Mouse (Mus musculus) forebrain, embryonic 13.5 days (tissue): ENCODE results near the gene Trim38. TPM values are rescaled to one million over a fixed set of nuclear protein-coding genes. Genes with fewer than 3 reads are reported as not detected.
"Not testable (repeated sequence)": the region's sequence is repeated elsewhere in the genome, so short reads cannot be mapped to it uniquely, and the experiment has no call there.

Source experiments
- ATAC-seq: fragments of 200-750 bp; cut with Nextera tagmentation; 2 replicates; pipeline ENCODE4 v1.8.0; 2017
- H3K27ac ChIP-seq: fragments of 300-500 bp; sonication (generic); 2 replicates; pipeline ENCODE4 v1.5.1; 2015; ENCODE audit warnings: inconsistent platforms, mild to moderate bottlenecking, moderate library complexity
- H3K27me3 ChIP-seq: fragments of 300-500 bp; sonication (generic); 2 replicates; pipeline ENCODE4 v1.6.1; 2015; ENCODE audit warnings: mild to moderate bottlenecking, inconsistent platforms
- H3K36me3 ChIP-seq: fragments of 300-500 bp; sonication (generic); 2 replicates; pipeline ENCODE4 v1.6.1; 2015; ENCODE audit warnings: mild to moderate bottlenecking, inconsistent platforms; ENCODE audit not compliant: poor library complexity, severe bottlenecking
- H3K4me1 ChIP-seq: fragments of 300-500 bp; sonication (generic); 2 replicates; pipeline ENCODE4 v1.6.1; 2015; ENCODE audit warnings: inconsistent platforms
- H3K4me2 ChIP-seq: fragments of 300-500 bp; sonication (generic); 2 replicates; pipeline ENCODE4 v1.6.1; 2015; ENCODE audit warnings: inconsistent platforms, mild to moderate bottlenecking, moderate library complexity
- H3K4me3 ChIP-seq: fragments of 300-500 bp; sonication (generic); 2 replicates; pipeline ENCODE4 v1.5.1; 2015; ENCODE audit warnings: mild to moderate bottlenecking, inconsistent platforms
- H3K9ac ChIP-seq: fragments of 300-500 bp; sonication (generic); 2 replicates; pipeline ENCODE4 v1.6.1; 2015; ENCODE audit warnings: mild to moderate bottlenecking, inconsistent platforms
- H3K9me3 ChIP-seq: fragments of 300-500 bp; sonication (generic); replicated peaks from 2 replicates; pipeline ENCODE4 v1.6.1; 2016; ENCODE audit warnings: inconsistent platforms
- WGBS: fragments of 180-500 bp; shearing (Covaris S2); methylation state at CpG from one replicate; pipeline ENCODE4 v1.1.7; 2015; 5-methylcytosine and 5-hydroxymethylcytosine counted together
- polyA plus RNA-seq: library from polyadenylated mRNA; unstranded; fragments of >200 nt; fragmentation: Nextera tagmentation; extraction: Ambion mirVana; gene quantifications from 2 replicates; pipeline ENCODE4 v1.2.1, GENCODE M21; 2015

Gene Trim38
- polyA plus RNA-seq, 1 experiment from 2014 or later = 0.08 TPM

- H3K9me3 ChIP-seq = no peaks in the 10 kb centered on the region
- H3K27me3 ChIP-seq = no peaks in the 10 kb centered on the region
- WGBS = 7% methylated on average over 4 of the region's 4 CpGs
- peak overlapping the region; percentile 67 for H3K4me2 ChIP-seq
- H3K4me1 ChIP-seq = peaks cover 28% of the 10 kb centered on the region
- 0 out of 2 replicates have a peak overlapping the region, but pooled peaks have one; percentile 38 for H3K4me3 ChIP-seq
- H3K9ac ChIP-seq = peak overlapping the region; percentile 76; the same call in 1 of the 2 replicates
- H3K36me3 ChIP-seq = no peaks in the 10 kb centered on the region
- peak overlapping the region; percentile 96 for H3K27ac ChIP-seq
- no peak for ATAC-seq
These were observed 21.8 kb upstream of the Trim38 start for GRCm38 (mm10) chr13:23747892-23748288.

- Histone ChIP-seq H3K4me2 (no peak overlapping the region), H3K27ac (peak overlapping the region; percentile 80), H3K9me3 (no peaks in the 10 kb centered on the region), H3K4me1 (peaks cover 24% of the 10 kb centered on the region), H3K4me3 (no peak overlapping the region), H3K9ac (no peak overlapping the region), H3K36me3 (no peaks in the 10 kb centered on the region), H3K27me3 (no peaks in the 10 kb centered on the region)
- ATAC-seq = no peak
- WGBS = 90% methylated on average over 5 of the region's 5 CpGs
These were observed 20.1 kb upstream of the Trim38 start for GRCm38 (mm10) chr13:23749563-23750121.

GRCm38 (mm10) chr13:23750839-23751477 lies 18.8 kb upstream of the Trim38 start, which contains the start of gene Hist1h2ab:
TSS of gene Hist1h2ab (plus strand) at chr13:23751126.
- H3K9me3 ChIP-seq, H3K27me3 ChIP-seq, H3K36me3 ChIP-seq: not testable (repeated sequence)
- Histone ChIP-seq H3K4me1 (peaks cover 24% of the 10 kb centered on the region), H3K9ac (peak within 1 kb of the TSS; percentile 73), H3K4me3 (peak within 1 kb of the TSS; percentile 45), H3K4me2 (peak within 1 kb of the TSS; percentile 66), H3K27ac (peak within 1 kb of the TSS; percentile 98)
- WGBS = under 1% methylated on average over 29 of the region's 47 CpGs
- peak; percentile 54 for ATAC-seq

GRCm38 (mm10) chr13:23751478-23751956 lies 18.2 kb upstream of the Trim38 start:
- 1% methylated on average over 11 of the region's 11 CpGs for WGBS
- H3K4me2 ChIP-seq = peak overlapping the region; percentile 66
- H3K27me3 ChIP-seq = no peaks in the 10 kb centered on the region
- ATAC-seq = no peak
- H3K4me1 ChIP-seq = peaks cover 26% of the 10 kb centered on the region
- H3K4me3 ChIP-seq = peak overlapping the region; percentile 45
- no peaks in the 10 kb centered on the region for H3K9me3 ChIP-seq
- H3K9ac ChIP-seq = peak overlapping the region; percentile 73
- H3K27ac ChIP-seq = peak overlapping the region; percentile 98
- no peaks in the 10 kb centered on the region for H3K36me3 ChIP-seq

GRCm38 (mm10) chr13:23752067-23752741 lies 17.5 kb upstream of the Trim38 start, which contains the start of gene Hist1h3b:
TSS of gene Hist1h3b (plus strand) at chr13:23752267.
- H3K36me3 ChIP-seq, H3K9me3 ChIP-seq, H3K27me3 ChIP-seq: not testable (repeated sequence)
- peak within 1 kb of the TSS; percentile 73 for H3K9ac ChIP-seq
- H3K4me1 ChIP-seq = peaks cover 24% of the 10 kb centered on the region
- WGBS = 2% methylated on average over 18 of the region's 47 CpGs
- peak within 1 kb of the TSS; percentile 66 for H3K4me2 ChIP-seq
- peak within 1 kb of the TSS; percentile 45 for H3K4me3 ChIP-seq
- ATAC-seq = peak; percentile 86
- peak within 1 kb of the TSS; percentile 98 for H3K27ac ChIP-seq

GRCm38 (mm10) chr13:23752742-23753172 lies 17.0 kb upstream of the Trim38 start:
- Histone ChIP-seq H3K27ac (peak overlapping the region; percentile 81), H3K9ac (peak overlapping the region; percentile 69)

GRCm38 (mm10) chr13:23753314-23754078 lies 16.2 kb upstream of the Trim38 start:
- WGBS = 56% methylated on average over 4 of the region's 4 CpGs
- no peak overlapping the region for H3K4me3 ChIP-seq
- H3K9me3 ChIP-seq = no peaks in the 10 kb centered on the region
- ATAC-seq = no peak
- H3K36me3 ChIP-seq = no peaks in the 10 kb centered on the region
- no peak overlapping the region; the same call in 1 of the 2 replicates for H3K9ac ChIP-seq
- H3K4me2 ChIP-seq = peak overlapping the region; percentile 56; the same call in 1 of the 2 replicates
- no peaks in the 10 kb centered on the region for H3K27me3 ChIP-seq
- H3K4me1 ChIP-seq = peaks cover 19% of the 10 kb centered on the region
- peak overlapping the region; percentile 45 for H3K27ac ChIP-seq

More at GRCm38 (mm10) chr13:23752742-23753172, 17.0 kb upstream of the Trim38 start:
- peak overlapping the region; percentile 39 for H3K4me3 ChIP-seq
- no peaks in the 10 kb centered on the region for H3K27me3 ChIP-seq
- no peaks in the 10 kb centered on the region for H3K36me3 ChIP-seq
- H3K4me1 ChIP-seq = peaks cover 23% of the 10 kb centered on the region
- 2% methylated on average over 6 of the region's 6 CpGs for WGBS
- peak overlapping the region; percentile 56 for H3K4me2 ChIP-seq
- ATAC-seq = no peak
- H3K9me3 ChIP-seq = no peaks in the 10 kb centered on the region

GRCm38 (mm10) chr13:23755000-23755399 lies 14.7 kb upstream of the Trim38 start:
- Histone ChIP-seq H3K36me3 (no peaks in the 10 kb centered on the region), H3K9ac (no peak overlapping the region), H3K27ac (no peak overlapping the region), H3K27me3 (no peaks in the 10 kb centered on the region), H3K4me2 (no peak overlapping the region), H3K4me1 (peaks cover 20% of the 10 kb centered on the region), H3K4me3 (no peak overlapping the region), H3K9me3 (no peaks in the 10 kb centered on the region)
- ATAC-seq = no peak

GRCm38 (mm10) chr13:23756790-23757189 lies 12.9 kb upstream of the Trim38 start, which contains the start of gene Hist1h4b:
TSS of gene Hist1h4b (plus strand) at chr13:23757013.
- under 1% methylated on average over 18 of the region's 22 CpGs for WGBS
- no peaks in the 10 kb centered on the region for H3K9me3 ChIP-seq
- peak within 1 kb of the TSS; percentile 71 for H3K9ac ChIP-seq
- peak within 1 kb of the TSS; percentile 69 for H3K4me2 ChIP-seq
- H3K36me3 ChIP-seq = no peaks in the 10 kb centered on the region
- H3K27ac ChIP-seq = peak within 1 kb of the TSS; percentile 89
- H3K4me1 ChIP-seq = peaks cover 30% of the 10 kb centered on the region
- ATAC-seq = peak; percentile 80
- H3K4me3 ChIP-seq = peak within 1 kb of the TSS; percentile 41
- H3K27me3 ChIP-seq = no peaks in the 10 kb centered on the region

GRCm38 (mm10) chr13:23757211-23757773 lies 12.4 kb upstream of the Trim38 start:
- Histone ChIP-seq H3K9me3 (no peaks in the 10 kb centered on the region), H3K4me2 (peak overlapping the region; percentile 69), H3K36me3 (no peaks in the 10 kb centered on the region), H3K9ac (peak overlapping the region; percentile 71), H3K27me3 (no peaks in the 10 kb centered on the region), H3K4me1 (peaks cover 31% of the 10 kb centered on the region), H3K4me3 (peak overlapping the region; percentile 41), H3K27ac (peak overlapping the region; percentile 89)
- 1% methylated on average over 15 of the region's 23 CpGs for WGBS
- no peak; the same call in 1 of the 2 replicates for ATAC-seq

- 50% methylated on average over 3 of the region's 3 CpGs for WGBS
- no peak for ATAC-seq
- peak overlapping the region; percentile 48; the same call in 1 of the 2 replicates for H3K27ac ChIP-seq
- peaks cover 30% of the 10 kb centered on the region for H3K4me1 ChIP-seq
- H3K27me3 ChIP-seq = no peaks in the 10 kb centered on the region
- no peaks in the 10 kb centered on the region for H3K9me3 ChIP-seq
- no peak overlapping the region for H3K4me3 ChIP-seq
- peak overlapping the region; percentile 6; the same call in 1 of the 2 replicates for H3K4me2 ChIP-seq
- H3K36me3 ChIP-seq = no peaks in the 10 kb centered on the region
- no peak overlapping the region for H3K9ac ChIP-seq
These were observed 11.8 kb upstream of the Trim38 start for GRCm38 (mm10) chr13:23757921-23758320.
